Mouse (Mus musculus) embryonic facial prominence, embryonic 10.5 days (tissue): ENCODE data around the gene Gm42742. TPM values are rescaled to one million over a fixed set of nuclear protein-coding genes. Genes with fewer than 3 reads are reported as not detected.

Experiments used
- DNase-seq: peaks from one replicate; pipeline ENCODE4 v3.0.0-alpha.2; 2017; ENCODE audit warnings: low spot score
- H3K27ac ChIP-seq: fragments of 300-500 bp; sonication (generic); replicated peaks from 2 replicates; pipeline ENCODE4 v1.5.1; 2016; ENCODE audit warnings: mild to moderate bottlenecking
- H3K27me3 ChIP-seq: fragments of 300-500 bp; sonication (generic); replicated peaks from 2 replicates; pipeline ENCODE4 v1.6.1; 2016; ENCODE audit warnings: low read depth, mild to moderate bottlenecking; ENCODE audit not compliant: poor library complexity, severe bottlenecking
- H3K36me3 ChIP-seq: fragments of 300-500 bp; sonication (generic); replicated peaks from 2 replicates; pipeline ENCODE4 v1.6.1; 2016; ENCODE audit warnings: mild to moderate bottlenecking, moderate library complexity
- H3K4me1 ChIP-seq: fragments of 300-500 bp; sonication (generic); 2 replicates; pipeline ENCODE4 v1.6.1; 2016
- H3K4me3 ChIP-seq: fragments of 300-500 bp; sonication (generic); 2 replicates; pipeline ENCODE4 v1.5.1; 2016; ENCODE audit warnings: mild to moderate bottlenecking, moderate library complexity
- H3K9me3 ChIP-seq: fragments of 300-500 bp; sonication (generic); 2 replicates; pipeline ENCODE4 v1.6.1; 2016; ENCODE audit warnings: mild to moderate bottlenecking
- WGBS: fragments of 180-500 bp; shearing (Covaris S2); methylation state at CpG from one replicate; pipeline ENCODE4 v1.1.7; 2016; 5-methylcytosine and 5-hydroxymethylcytosine counted together
- polyA plus RNA-seq: library from polyadenylated mRNA; unstranded; fragments of >200 nt; fragmentation: Nextera tagmentation; extraction: Ambion mirVana; gene quantifications from 2 replicates; pipeline ENCODE4 v1.2.1, GENCODE M21; 2016

The Gm42742 gene
- polyA plus RNA-seq = 37.7 and 92.9 TPM in 2 replicates

GRCm38 (mm10) chr7:127020901-127021562 lies at the start of gene Gm42742, which contains the start of gene Prrt2:
Gene Gm42742 (minus strand): TSS chr7:127021097.
Gene Prrt2 (minus strand): TSS chr7:127021211.
- Histone ChIP-seq H3K27ac (peak within 1 kb of the TSS; percentile 86), H3K4me1 (peaks cover 92% of the 10 kb centered on the region), H3K27me3 (no peaks in the 10 kb centered on the region), H3K36me3 (peaks cover 47% of the 10 kb centered on the region), H3K4me3 (peak within 1 kb of the TSS; percentile 86), H3K9me3 (no peaks in the 10 kb centered on the region)
- 2% methylated on average over 37 of the region's 37 CpGs for WGBS
- DNase-seq = peak; percentile 78

GRCm38 (mm10) chr7:127066317-127066716 lies 45.4 kb upstream of the Gm42742 start:
- Histone ChIP-seq H3K27me3 (no peaks in the 10 kb centered on the region), H3K9me3 (no peaks in the 10 kb centered on the region), H3K27ac (no peak overlapping the region), H3K36me3 (no peaks in the 10 kb centered on the region), H3K4me1 (no peaks in the 10 kb centered on the region), H3K4me3 (no peak overlapping the region)
- WGBS = 89% methylated on average over 4 of the region's 4 CpGs
- DNase-seq = no peak

- H3K27ac ChIP-seq = no peak overlapping the region
- WGBS = 85% methylated on average over 6 of the region's 6 CpGs
- H3K9me3 ChIP-seq = no peaks in the 10 kb centered on the region
- DNase-seq = no peak
- H3K27me3 ChIP-seq = no peaks in the 10 kb centered on the region
- H3K4me3 ChIP-seq = no peak overlapping the region
- H3K36me3 ChIP-seq = no peaks in the 10 kb centered on the region
- H3K4me1 ChIP-seq = no peaks in the 10 kb centered on the region
Observed at GRCm38 (mm10) chr7:127065538-127065937, 44.6 kb upstream of the Gm42742 start.

DNA sequence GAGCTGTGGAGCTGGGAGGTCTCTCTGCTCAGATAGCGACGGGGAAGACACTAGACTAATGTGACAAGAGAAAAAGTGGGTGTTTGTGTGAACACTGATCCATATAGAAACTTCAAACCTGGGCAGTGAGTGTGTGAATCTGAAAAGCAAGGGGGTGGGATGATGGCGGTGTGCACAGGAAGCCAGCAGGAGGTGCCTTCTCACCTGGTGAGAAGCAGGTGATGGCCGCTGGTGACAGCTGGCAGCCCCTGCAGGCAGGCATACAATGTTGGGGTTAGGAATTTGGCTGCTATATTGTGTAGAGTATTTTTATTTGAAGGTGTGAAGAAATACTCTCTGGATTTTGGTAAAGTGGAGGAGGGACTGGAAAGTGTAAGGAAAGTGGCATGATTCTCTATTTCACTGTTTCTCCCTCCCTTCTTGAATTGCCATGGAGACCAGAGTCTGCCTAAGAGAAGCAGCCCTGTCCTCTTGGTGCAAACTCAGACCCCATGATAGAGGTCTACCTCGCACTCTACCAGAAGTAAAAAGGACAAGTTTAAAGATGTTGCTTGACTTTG lies 34.2 kb upstream of the Gm42742 start:
- Histone ChIP-seq H3K9me3 (no peaks in the 10 kb centered on the region), H3K27ac (no peak overlapping the region), H3K4me1 (no peaks in the 10 kb centered on the region), H3K36me3 (no peaks in the 10 kb centered on the region), H3K27me3 (no peaks in the 10 kb centered on the region), H3K4me3 (no peak overlapping the region)
- WGBS = 70% methylated on average over 5 of the region's 5 CpGs
- DNase-seq = no peak

- Histone ChIP-seq H3K27me3 (no peaks in the 10 kb centered on the region), H3K9me3 (no peaks in the 10 kb centered on the region), H3K36me3 (peaks cover 38% of the 10 kb centered on the region), H3K4me1 (peaks cover 25% of the 10 kb centered on the region), H3K27ac (peak within 1 kb of the TSS; percentile 94), H3K4me3 (peak within 1 kb of the TSS; percentile 97)
- peak; percentile 91 for DNase-seq
- WGBS = under 1% methylated on average over 53 of the region's 53 CpGs
Observed at GRCm38 (mm10) chr7:127041851-127042672, 21.2 kb upstream of the Gm42742 start, which contains the start of gene Kif22. Gene Kif22 (minus strand): TSS chr7:127042471.

DNA sequence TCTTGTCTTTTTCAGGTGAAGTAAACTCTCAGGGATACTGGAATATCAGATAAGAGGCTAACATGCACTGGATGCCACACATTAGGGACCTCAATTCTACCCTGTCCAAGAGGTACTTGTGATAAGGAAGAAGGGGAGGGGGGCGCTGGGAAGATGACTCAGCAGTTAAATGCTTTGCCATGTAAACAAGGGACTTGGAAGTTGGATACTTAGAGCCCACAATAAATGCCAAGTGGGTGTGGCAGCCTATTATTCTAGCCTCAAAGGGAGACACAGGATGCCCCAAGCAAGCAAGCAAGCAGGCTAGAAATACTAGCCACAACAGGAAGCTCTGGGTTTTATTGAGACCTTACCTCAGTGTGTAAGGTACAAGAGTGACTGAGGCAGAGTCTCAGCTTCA lies 10.3 kb upstream of the Gm42742 start:
- H3K4me1 ChIP-seq = peaks cover 12% of the 10 kb centered on the region
- H3K27ac ChIP-seq = no peak overlapping the region
- H3K27me3 ChIP-seq = no peaks in the 10 kb centered on the region
- H3K9me3 ChIP-seq = no peaks in the 10 kb centered on the region
- DNase-seq = no peak
- no peak overlapping the region for H3K4me3 ChIP-seq
- peaks cover 86% of the 10 kb centered on the region for H3K36me3 ChIP-seq
- WGBS = 86% methylated on average over 1 of the region's 1 CpGs

GRCm38 (mm10) chr7:127030172-127030571 lies 9.3 kb upstream of the Gm42742 start:
- WGBS = 95% methylated on average over 1 of the region's 1 CpGs
- Histone ChIP-seq H3K4me3 (no peak overlapping the region), H3K9me3 (no peaks in the 10 kb centered on the region), H3K27ac (no peak overlapping the region), H3K36me3 (peaks cover 80% of the 10 kb centered on the region), H3K27me3 (no peaks in the 10 kb centered on the region), H3K4me1 (peaks cover 15% of the 10 kb centered on the region)
- DNase-seq = no peak

GRCm38 (mm10) chr7:127027885-127028284 lies 7.0 kb upstream of the Gm42742 start:
- peaks cover 80% of the 10 kb centered on the region for H3K36me3 ChIP-seq

GRCm38 (mm10) chr7:127026984-127027726 lies 6.3 kb upstream of the Gm42742 start, which contains the start of gene Maz:
Gene Maz (minus strand): TSS chr7:127027037.
- Histone ChIP-seq H3K27ac (peak within 1 kb of the TSS; percentile 100), H3K4me1 (peaks cover 45% of the 10 kb centered on the region), H3K4me3 (peak within 1 kb of the TSS; percentile 86), H3K9me3 (no peaks in the 10 kb centered on the region), H3K36me3 (peaks cover 80% of the 10 kb centered on the region), H3K27me3 (no peaks in the 10 kb centered on the region)
- WGBS = under 1% methylated on average over 62 of the region's 63 CpGs
- DNase-seq = peak; percentile 100

More at GRCm38 (mm10) chr7:127027885-127028284, 7.0 kb upstream of the Gm42742 start:
- Histone ChIP-seq H3K27me3 (no peaks in the 10 kb centered on the region), H3K4me3 (peak overlapping the region; percentile 86), H3K4me1 (peaks cover 38% of the 10 kb centered on the region), H3K9me3 (no peaks in the 10 kb centered on the region), H3K27ac (peak overlapping the region; percentile 100)
- no peak for DNase-seq
- 72% methylated on average over 8 of the region's 8 CpGs for WGBS

GRCm38 (mm10) chr7:127026616-127026983 lies 5.7 kb upstream of the Gm42742 start:
- Histone ChIP-seq H3K36me3 (peaks cover 80% of the 10 kb centered on the region), H3K27me3 (no peaks in the 10 kb centered on the region), H3K9me3 (no peaks in the 10 kb centered on the region), H3K4me1 (peaks cover 50% of the 10 kb centered on the region), H3K27ac (peak overlapping the region; percentile 100), H3K4me3 (peak overlapping the region; percentile 86)
- no peak for DNase-seq
- WGBS = 3% methylated on average over 26 of the region's 48 CpGs

GRCm38 (mm10) chr7:127026161-127026600 lies 5.3 kb upstream of the Gm42742 start:
- under 1% methylated on average over 46 of the region's 48 CpGs for WGBS
- Histone ChIP-seq H3K27ac (peak overlapping the region; percentile 100), H3K4me1 (peaks cover 55% of the 10 kb centered on the region)

More at GRCm38 (mm10) chr7:127026161-127026600, 5.3 kb upstream of the Gm42742 start:
- Histone ChIP-seq H3K9me3 (no peaks in the 10 kb centered on the region), H3K36me3 (peaks cover 78% of the 10 kb centered on the region), H3K4me3 (peak overlapping the region; percentile 86), H3K27me3 (no peaks in the 10 kb centered on the region)
- peak; percentile 86 for DNase-seq
